Mouse (Mus musculus) megakaryocyte, adult 5-6 weeks (primary cell): Measurements from ENCODE around the gene Gm42688. TPM values are rescaled to one million over a fixed set of nuclear protein-coding genes. Genes with fewer than 3 reads are reported as not detected.
"Not testable (repeated sequence)": the region's sequence is repeated elsewhere in the genome, so short reads cannot be mapped to it uniquely, and the experiment has no call there.

Experiments used
- ATAC-seq: 2 replicates; pipeline ENCODE4 v1.8.0; 2016; ENCODE audit warnings: mild to moderate bottlenecking, inconsistent platforms; ENCODE audit not compliant: poor library complexity, severe bottlenecking
- total RNA-seq, 2 experiments: library from RNA; stranded (forward) in 1 of 2; stranded (reverse) in 1 of 2; fragments of 153-499, 151-499 nt in 1 of 2; fragments of 221-1000, 200-1000 nt in 1 of 2; gene quantifications; 2 replicates each; pipeline versions ENCODE4 v1.2.3 to v1.2.4; 2015 to 2017

Gene Gm42688
- total RNA-seq, 2 experiments from 2014 or later: 1.3 to 3.0 TPM

- peak; percentile 26 for ATAC-seq
These were observed 35.6 kb downstream of the Gm42688 start for GRCm38 (mm10) chr6:83136881-83137575.

- ATAC-seq: peak; percentile 24; the same call in 1 of the 2 replicates
These were observed 36.1 kb downstream of the Gm42688 start for GRCm38 (mm10) chr6:83137576-83137950.

DNA sequence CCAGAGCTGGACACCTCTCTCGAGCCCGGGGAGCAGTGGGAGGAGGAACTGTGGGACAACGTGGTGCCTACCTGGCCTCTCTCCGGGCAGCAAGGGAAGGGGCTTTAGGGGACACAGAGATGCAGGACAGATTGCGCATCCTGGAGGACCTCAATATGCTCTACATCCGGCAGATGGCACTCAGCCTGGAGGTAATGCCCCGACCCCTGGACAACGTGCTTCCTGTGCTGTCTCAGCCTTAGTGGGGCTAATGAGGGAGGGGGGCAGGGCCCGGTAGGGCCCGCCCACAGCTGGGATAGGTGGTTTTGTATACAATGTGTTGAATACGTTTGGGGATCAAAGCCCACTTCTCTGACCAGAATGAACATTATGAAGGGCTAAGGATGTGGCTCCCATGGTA lies 36.6 kb downstream of the Gm42688 start:
- ATAC-seq: no peak

DNA sequence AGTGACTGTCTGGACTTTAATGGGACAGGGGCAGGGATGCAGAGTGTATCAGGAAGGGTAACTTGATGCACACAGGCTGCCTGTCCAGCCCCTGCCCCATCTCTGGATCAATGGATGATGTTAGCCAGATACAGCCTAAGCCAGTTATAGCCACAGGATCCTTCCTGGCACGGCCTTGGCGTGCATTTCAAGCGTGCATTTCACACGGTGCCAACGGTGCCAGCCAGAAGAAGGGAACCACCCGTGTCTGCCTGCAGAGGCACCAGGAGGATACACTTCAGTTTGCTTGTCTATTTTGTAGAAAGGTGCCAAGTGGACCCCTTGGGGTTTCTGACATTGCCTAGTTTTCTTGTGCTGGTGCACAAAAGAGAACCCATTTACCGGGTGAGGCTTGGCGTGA lies 38.6 kb downstream of the Gm42688 start:
- no peak for ATAC-seq

GRCm38 (mm10) chr6:83141636-83142035 lies 40.2 kb downstream of the Gm42688 start:
- ATAC-seq: no peak

GRCm38 (mm10) chr6:83142211-83142731 lies 40.9 kb downstream of the Gm42688 start:
- peak; percentile 46; the same call in 1 of the 2 replicates for ATAC-seq

- ATAC-seq: no peak
These were observed 41.5 kb downstream of the Gm42688 start for GRCm38 (mm10) chr6:83142886-83143285.

- ATAC-seq: no peak
These were observed 43.8 kb downstream of the Gm42688 start for GRCm38 (mm10) chr6:83145209-83145608.

DNA sequence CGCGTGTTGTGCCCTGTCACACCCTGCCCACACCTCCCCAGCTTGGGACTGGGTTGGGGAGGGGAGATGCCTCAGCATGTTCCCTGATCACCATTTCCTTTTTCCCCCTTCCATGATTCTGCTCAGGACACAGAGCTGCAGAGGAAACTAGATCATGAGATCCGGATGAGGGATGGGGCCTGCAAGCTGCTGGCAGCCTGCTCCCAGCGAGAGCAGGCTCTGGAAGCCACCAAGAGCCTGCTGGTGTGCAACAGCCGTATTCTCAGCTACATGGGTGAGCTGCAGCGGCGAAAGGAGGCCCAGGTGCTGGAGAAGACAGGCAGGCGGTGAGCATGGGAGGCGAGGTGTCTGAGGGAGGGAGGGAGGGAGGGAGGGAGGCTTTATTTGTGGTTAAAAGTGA lies 44.4 kb downstream of the Gm42688 start:
- ATAC-seq: no peak

- ATAC-seq: no peak
These were observed 45.9 kb downstream of the Gm42688 start for GRCm38 (mm10) chr6:83147280-83147679.

DNA sequence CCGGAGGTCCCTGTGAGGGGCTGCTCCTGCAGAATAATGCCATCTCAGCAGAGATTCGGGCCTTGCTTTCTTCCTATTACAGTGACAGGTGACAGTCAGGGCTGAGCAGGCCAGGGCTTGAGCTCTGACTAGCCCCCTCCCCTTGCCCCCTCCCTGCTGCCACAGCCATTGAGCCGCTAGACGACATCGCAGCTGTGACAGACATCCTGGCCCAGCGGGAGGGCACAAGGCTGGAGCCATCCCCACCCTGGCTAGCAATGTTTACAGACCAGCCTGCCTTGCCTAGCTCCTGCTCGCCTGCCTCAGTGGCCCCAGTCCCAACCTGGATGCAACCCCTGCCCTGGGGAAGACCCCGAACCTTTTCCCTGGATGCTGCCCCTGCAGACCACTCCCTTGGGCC lies 50.3 kb downstream of the Gm42688 start:
- no peak for ATAC-seq

GRCm38 (mm10) chr6:83153038-83153437 lies 51.6 kb downstream of the Gm42688 start:
- no peak for ATAC-seq

DNA sequence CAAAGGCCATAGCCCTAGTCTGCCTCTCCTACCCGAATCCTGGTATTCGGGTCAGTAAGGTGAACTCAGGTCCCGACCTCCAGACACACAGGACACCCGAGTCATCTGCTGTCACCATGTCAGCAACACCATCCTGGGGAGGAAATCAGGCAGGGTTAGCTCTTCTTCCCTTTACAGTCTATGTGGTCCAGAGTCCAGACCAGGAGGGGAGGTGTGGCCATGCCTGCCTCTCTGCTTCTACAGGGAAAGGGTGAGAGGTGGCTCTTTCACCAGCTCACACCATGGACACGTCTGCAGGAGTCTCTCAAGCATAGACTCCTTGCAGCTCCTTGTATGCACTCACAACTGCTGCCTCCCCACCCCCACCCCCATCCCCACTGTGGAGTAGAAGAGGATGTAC lies 52.1 kb downstream of the Gm42688 start:
- ATAC-seq: no peak

DNA sequence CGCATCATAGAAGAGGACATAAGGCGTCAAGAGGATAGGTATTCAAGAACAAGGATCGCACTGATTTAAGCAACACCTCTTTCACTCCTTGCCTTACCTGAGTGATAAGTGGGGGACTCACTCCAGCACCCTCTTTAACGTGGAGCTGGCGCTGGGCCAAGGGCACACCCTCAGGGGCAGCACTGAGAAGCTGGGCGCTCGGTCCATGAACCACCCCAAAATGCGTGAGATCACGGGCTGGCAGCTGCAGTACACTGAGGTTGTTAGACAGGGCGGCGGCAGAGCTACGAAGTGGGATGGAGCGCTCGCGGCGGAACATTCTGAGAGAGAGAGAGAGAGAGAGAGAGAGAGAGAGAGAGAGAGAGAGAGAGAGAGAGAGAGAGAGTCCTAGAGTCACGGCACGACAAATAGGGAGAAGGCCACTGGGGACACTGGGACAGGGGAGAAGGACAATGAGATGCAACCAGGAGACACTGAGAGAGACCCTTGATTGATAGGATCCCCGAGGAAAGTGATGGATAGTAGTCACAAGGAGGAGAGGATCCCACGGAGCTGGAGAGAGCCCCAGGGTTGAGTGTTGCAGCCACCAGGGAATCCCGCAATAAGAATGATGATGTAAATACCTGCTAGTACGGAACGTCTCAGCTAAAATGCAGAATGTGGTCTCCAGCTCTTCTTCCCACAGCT lies 54.3 kb downstream of the Gm42688 start:
- no peak for ATAC-seq

GRCm38 (mm10) chr6:83156259-83156684 lies 54.9 kb downstream of the Gm42688 start, which contains the start of the genes Wdr54 and 1700003E16Rik:
Gene Wdr54, minus strand, starts transcription at chr6:83156397.
Gene 1700003E16Rik, plus strand, starts transcription at chr6:83156404.
- peak; percentile 90 for ATAC-seq

- ATAC-seq: not testable (repeated sequence)
These were observed 58.0 kb downstream of the Gm42688 start for GRCm38 (mm10) chr6:83159456-83159855.

Other genes starting within 250 kb of the Gm42688 start
- gene Sema4f, start 161.8 kb upstream of the Gm42688 start, total RNA-seq (2015): 1.4 and 2.5 TPM in 2 replicates
- 0.29 and 1.6 TPM in 2 replicates for gene Sema4f, start 161.8 kb upstream of the Gm42688 start, total RNA-seq (2017)
- gene M1ap, start 154.7 kb upstream of the Gm42688 start, total RNA-seq (2015): 0.98 and 1.1 TPM in 2 replicates
- gene M1ap, start 154.7 kb upstream of the Gm42688 start, total RNA-seq (2017): 1.5 and 3.5 TPM in 2 replicates
- gene Dok1, start 68.1 kb upstream of the Gm42688 start, total RNA-seq (2015): 10.2 and 12.3 TPM in 2 replicates
- 23.5 and 26.8 TPM in 2 replicates for gene Dok1, start 68.1 kb upstream of the Gm42688 start, total RNA-seq (2017)
- gene Loxl3, start 67.4 kb upstream of the Gm42688 start, total RNA-seq (2015): 0.30 and 0.65 TPM in 2 replicates
- gene Loxl3, start 67.4 kb upstream of the Gm42688 start, total RNA-seq (2017): 0.44 and 1.4 TPM in 2 replicates
- gene Aup1, start 47.1 kb upstream of the Gm42688 start, total RNA-seq (2015): 156 and 191 TPM in 2 replicates
- 143 and 168 TPM in 2 replicates for gene Aup1, start 47.1 kb upstream of the Gm42688 start, total RNA-seq (2017)
- gene Htra2, start 46.3 kb upstream of the Gm42688 start, total RNA-seq (2015): 53.9 and 55.6 TPM in 2 replicates
- gene Htra2, start 46.3 kb upstream of the Gm42688 start, total RNA-seq (2017): 34.1 and 41.4 TPM in 2 replicates
- 2.2 and 2.3 TPM in 2 replicates for gene Dqx1, start 43.8 kb upstream of the Gm42688 start, total RNA-seq (2015)
- gene Dqx1, start 43.8 kb upstream of the Gm42688 start, total RNA-seq (2017): 0.62 and 1.2 TPM in 2 replicates
- not detected in 2 replicates for gene Tlx2, start 31.3 kb upstream of the Gm42688 start, total RNA-seq (2015)
- not detected in 2 replicates for gene Tlx2, start 31.3 kb upstream of the Gm42688 start, total RNA-seq (2017)
- gene Pcgf1, start 23.7 kb upstream of the Gm42688 start, total RNA-seq (2015): 28.9 and 37.5 TPM in 2 replicates
- gene Pcgf1, start 23.7 kb upstream of the Gm42688 start, total RNA-seq (2017): 10.5 and 16.6 TPM in 2 replicates
- gene Lbx2, start 15.2 kb upstream of the Gm42688 start, total RNA-seq (2015): not detected in 2 replicates
- not detected in 2 replicates for gene Lbx2, start 15.2 kb upstream of the Gm42688 start, total RNA-seq (2017)
- gene Ccdc142, start within 50 bp of the Gm42688 start, total RNA-seq (2015): 2.2 and 3.9 TPM in 2 replicates
- 0.22 and 3.2 TPM in 2 replicates for gene Ccdc142, start within 50 bp of the Gm42688 start, total RNA-seq (2017)
- 44.5 and 45.8 TPM in 2 replicates for gene Mrpl53, start 7.4 kb downstream of the Gm42688 start, total RNA-seq (2015)
- gene Mrpl53, start 7.4 kb downstream of the Gm42688 start, total RNA-seq (2017): 20.8 and 27.7 TPM in 2 replicates
- gene Mogs, start 13.9 kb downstream of the Gm42688 start, total RNA-seq (2015): 17.5 and 21.6 TPM in 2 replicates
- 33.4 and 38.7 TPM in 2 replicates for gene Mogs, start 13.9 kb downstream of the Gm42688 start, total RNA-seq (2017)
- gene Wbp1, start 19.9 kb downstream of the Gm42688 start, total RNA-seq (2015): 33.5 and 34.8 TPM in 2 replicates
- gene Wbp1, start 19.9 kb downstream of the Gm42688 start, total RNA-seq (2017): 74.0 and 89.9 TPM in 2 replicates
- 18.8 and 19.6 TPM in 2 replicates for gene Ino80b, start 23.8 kb downstream of the Gm42688 start, total RNA-seq (2015)
- 26.0 and 36.2 TPM in 2 replicates for gene Ino80b, start 23.8 kb downstream of the Gm42688 start, total RNA-seq (2017)
- gene Rtkn, start 33.8 kb downstream of the Gm42688 start, total RNA-seq (2015): 0.52 and 0.67 TPM in 2 replicates
- 0.29 and 1.2 TPM in 2 replicates for gene Rtkn, start 33.8 kb downstream of the Gm42688 start, total RNA-seq (2017)
- not detected in 2 replicates for gene Wdr54, start 54.8 kb downstream of the Gm42688 start, total RNA-seq (2015)
- gene Wdr54, start 54.8 kb downstream of the Gm42688 start, total RNA-seq (2017): 0.88 TPM in 1 of 2 replicates, not detected in the other
- not detected in 2 replicates for gene 1700003E16Rik, start 54.8 kb downstream of the Gm42688 start, total RNA-seq (2015)
- not detected in 2 replicates for gene 1700003E16Rik, start 54.8 kb downstream of the Gm42688 start, total RNA-seq (2017)
- 30.6 and 38.8 TPM in 2 replicates for gene Dctn1, start 64.3 kb downstream of the Gm42688 start, total RNA-seq (2015)
- gene Dctn1, start 64.3 kb downstream of the Gm42688 start, total RNA-seq (2017): 41.0 and 61.7 TPM in 2 replicates
- 0.02 TPM in 1 of 2 replicates, not detected in the other for gene Slc4a5, start 118.2 kb downstream of the Gm42688 start, total RNA-seq (2015)
- not detected in 2 replicates for gene Slc4a5, start 118.2 kb downstream of the Gm42688 start, total RNA-seq (2017)
- 33.8 and 35.7 TPM in 2 replicates for gene Mthfd2, start 224.3 kb downstream of the Gm42688 start, total RNA-seq (2015)
- gene Mthfd2, start 224.3 kb downstream of the Gm42688 start, total RNA-seq (2017): 37.8 and 39.7 TPM in 2 replicates
- 163 and 172 TPM in 2 replicates for gene Mob1a, start 224.4 kb downstream of the Gm42688 start, total RNA-seq (2015)
- 250 and 263 TPM in 2 replicates for gene Mob1a, start 224.4 kb downstream of the Gm42688 start, total RNA-seq (2017)
- 33.8 and 35.8 TPM in 2 replicates for gene Bola3, start 247.5 kb downstream of the Gm42688 start, total RNA-seq (2015)
- 22.6 and 23.5 TPM in 2 replicates for gene Bola3, start 247.5 kb downstream of the Gm42688 start, total RNA-seq (2017)